Mouse (Mus musculus) C2C12 (cell line): ENCODE results near the gene Llgl2. TPM values are rescaled to one million over a fixed set of nuclear protein-coding genes. Genes with fewer than 3 reads are reported as not detected.

Experiments
- H3K27me3 ChIP-seq: one replicate; pipeline ENCODE4 v1.6.1; 2011; ENCODE audit not compliant: control insufficient read depth, insufficient read depth, insufficient read length
- H3K36me3 ChIP-seq: one replicate; pipeline ENCODE4 v1.6.1; 2011; ENCODE audit not compliant: control insufficient read depth, insufficient read depth
- H3K4me3 ChIP-seq: one replicate; pipeline ENCODE4 v1.5.1; 2011; ENCODE audit warnings: mild to moderate bottlenecking, control low read depth; ENCODE audit not compliant: poor library complexity, insufficient read depth, severe bottlenecking
- H3K79me2 ChIP-seq: one replicate; pipeline ENCODE4 v1.6.1; 2011; ENCODE audit not compliant: control insufficient read depth, insufficient read depth
- H3K79me3 ChIP-seq: one replicate; pipeline ENCODE4 v1.6.1; 2011; ENCODE audit warnings: low read depth, control low read depth
- H3ac ChIP-seq: one replicate; pipeline ENCODE3; 2011; ENCODE audit warnings: low read depth; ENCODE audit not compliant: control insufficient read depth, insufficient read length
- CEBPB ChIP-seq: IDR thresholded peaks from one replicate; pipeline ENCODE4 v1.6.1; 2011; ENCODE audit warnings: low read depth, mild to moderate bottlenecking, control low read depth, moderate library complexity
- CTCF ChIP-seq: IDR thresholded peaks from one replicate; pipeline ENCODE4 v1.5.1; 2011; ENCODE audit not compliant: control insufficient read depth, insufficient read depth, insufficient read length
- FOSL1 ChIP-seq: IDR thresholded peaks from one replicate; pipeline ENCODE4 v1.8.0; 2011; ENCODE audit warnings: mild to moderate bottlenecking, low read length; ENCODE audit not compliant: poor library complexity, insufficient read depth, severe bottlenecking
- MAX ChIP-seq: IDR thresholded peaks from one replicate; pipeline ENCODE4 v1.6.1; 2011; ENCODE audit warnings: mild to moderate bottlenecking, control low read depth
- MYOD1 ChIP-seq: IDR thresholded peaks from one replicate; pipeline ENCODE4 v1.6.1; 2011; ENCODE audit warnings: low read depth; ENCODE audit not compliant: control insufficient read depth, insufficient read length
- MYOG ChIP-seq: IDR thresholded peaks from one replicate; pipeline ENCODE4 v1.6.1; 2011; ENCODE audit not compliant: control insufficient read depth, insufficient read length; ENCODE audit errors: extremely low read depth
- USF1 ChIP-seq: IDR thresholded peaks from one replicate; pipeline ENCODE4 v1.6.1; 2011; ENCODE audit warnings: low read depth, mild to moderate bottlenecking, control low read depth, moderate library complexity
- polyA plus RNA-seq: library from polyadenylated mRNA; unstranded; fragments of >200 nt; fragmentation: generic; extraction: Trizol; gene quantifications from one replicate; pipeline ENCODE4 v1.2.1, GENCODE M21; 2012; ENCODE audit warnings: missing spikeins

The Llgl2 gene
- polyA plus RNA-seq, 1 experiment = 0.51 TPM

GRCm38 (mm10) chr11:115811381-115812093 is 12.3 kb upstream of the Llgl2 start:
- no peak overlapping the region for H3K4me3 ChIP-seq
- TF ChIP-seq MYOD1 (no peak), CTCF (no peak), FOSL1 (no peak), MYOG (no peak), CEBPB (no peak), USF1 (no peak), MAX (no peak)
- no peak overlapping the region for H3ac ChIP-seq
- H3K79me2 ChIP-seq = peaks cover 8% of the 10 kb centered on the region
- H3K36me3 ChIP-seq = no peaks in the 10 kb centered on the region
- peaks cover 3% of the 10 kb centered on the region for H3K79me3 ChIP-seq
- H3K27me3 ChIP-seq = no peaks in the 10 kb centered on the region

GRCm38 (mm10) chr11:115812095-115812494 is 11.8 kb upstream of the Llgl2 start:
- TF ChIP-seq CEBPB (no peak), FOSL1 (no peak), MAX (no peak), USF1 (no peak), CTCF (no peak), MYOD1 (no peak), MYOG (no peak)
- H3K27me3 ChIP-seq = no peaks in the 10 kb centered on the region
- H3ac ChIP-seq = no peak overlapping the region
- peaks cover 3% of the 10 kb centered on the region for H3K79me3 ChIP-seq
- H3K36me3 ChIP-seq = no peaks in the 10 kb centered on the region
- peaks cover 8% of the 10 kb centered on the region for H3K79me2 ChIP-seq
- no peak overlapping the region for H3K4me3 ChIP-seq

- Histone ChIP-seq H3K79me3 (peaks cover 3% of the 10 kb centered on the region), H3K4me3 (peak overlapping the region; percentile 69), H3K36me3 (no peaks in the 10 kb centered on the region), H3K27me3 (no peaks in the 10 kb centered on the region), H3K79me2 (peaks cover 8% of the 10 kb centered on the region), H3ac (peak overlapping the region; percentile 92)
- no peak for TF ChIP-seq MAX
Observed at GRCm38 (mm10) chr11:115812533-115813420, 11.1 kb upstream of the Llgl2 start.

GRCm38 (mm10) chr11:115813507-115814296 is 10.1 kb upstream of the Llgl2 start, which contains the start of gene Caskin2:
Caskin2 (minus strand) TSS chr11:115813639.
- peak; percentile 59 for TF ChIP-seq MAX
- TF ChIP-seq CTCF = peak; percentile 93
- TF ChIP-seq FOSL1 = no peak
- TF ChIP-seq USF1 = no peak
- H3K4me3 ChIP-seq = peak within 1 kb of the TSS; percentile 69
- no peaks in the 10 kb centered on the region for H3K27me3 ChIP-seq
- H3ac ChIP-seq = peak within 1 kb of the TSS; percentile 92
- H3K36me3 ChIP-seq = no peaks in the 10 kb centered on the region
- H3K79me3 ChIP-seq = peaks cover 3% of the 10 kb centered on the region
- peaks cover 8% of the 10 kb centered on the region for H3K79me2 ChIP-seq

GRCm38 (mm10) chr11:115814605-115815450 is 9.0 kb upstream of the Llgl2 start, which contains the start of gene Tsen54:
Tsen54 (plus strand) TSS chr11:115814724.
- Histone ChIP-seq H3ac (peak within 1 kb of the TSS; percentile 75), H3K79me2 (peaks cover 8% of the 10 kb centered on the region), H3K79me3 (peaks cover 3% of the 10 kb centered on the region), H3K36me3 (no peaks in the 10 kb centered on the region), H3K4me3 (peak within 1 kb of the TSS; percentile 69), H3K27me3 (no peaks in the 10 kb centered on the region)
- TF ChIP-seq CTCF (no peak), USF1 (peak; percentile 23)
